Mouse (Mus musculus): ENCODE measurements around the gene Lmo2. TPM values are rescaled to one million over a fixed set of nuclear protein-coding genes. Genes with fewer than 3 reads are reported as not detected.

Lmo2 gene
- polyA plus RNA-seq, 1 experiment from 2014 or later = 35.6 TPM

DNA sequence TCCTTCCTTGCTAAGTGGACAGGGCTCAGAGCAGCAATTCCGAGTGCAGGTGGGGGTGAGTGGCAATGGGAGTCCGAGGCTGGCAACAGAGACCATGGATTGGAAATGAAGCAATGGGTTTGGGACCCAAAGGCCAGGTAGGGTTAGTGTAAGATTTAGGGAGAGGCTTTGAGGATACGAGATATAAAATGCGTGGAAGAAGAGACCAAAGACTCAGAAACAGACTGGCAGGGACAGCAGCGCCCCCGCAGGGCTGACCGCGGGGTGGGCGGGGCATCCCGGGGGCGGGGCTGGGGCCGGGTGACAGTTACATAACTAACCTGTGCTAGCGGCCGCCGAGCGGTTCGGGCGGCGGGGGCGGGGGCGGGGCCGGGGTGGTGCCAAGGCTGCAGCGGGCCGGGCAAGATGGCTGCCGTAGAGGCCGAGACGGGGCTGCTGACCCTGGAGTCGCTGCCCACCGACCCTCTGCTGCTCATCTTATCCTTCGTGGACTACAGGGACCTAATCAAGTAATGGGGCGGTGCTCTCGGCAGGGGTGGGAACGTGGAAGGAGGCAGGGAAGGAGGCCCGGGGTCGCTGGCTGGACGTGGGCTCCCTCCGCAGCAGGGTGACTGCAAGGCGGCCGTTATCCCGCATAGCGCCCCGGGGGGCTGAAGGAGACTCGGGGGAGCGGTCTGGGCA, 69.8 kb downstream of the Lmo2 start, which contains the start of gene Fbxo3:
Gene Fbxo3 (plus strand): TSS at position 264 of the 681 bp plus-strand sequence.
- H3K27ac ChIP-seq (replicated peaks; ENCODE audit: low read depth, low read length) = no peak within 1 kb of the TSS
- peak within 1 kb of the TSS; percentile 99 for H3K4me3 ChIP-seq (ENCODE audit: low read depth, low read length)
- ATAC-seq (ENCODE audit: insufficient number of reproducible peaks, low FRiP score, low TSS enrichment, low read depth) = peak; percentile 94
- H3K9me3 ChIP-seq (ENCODE audit: control insufficient read depth, low read length) = no peaks in the 10 kb centered on the region
- peak; percentile 90 for DNase-seq (ENCODE audit: low spot score)
- no peaks in the 10 kb centered on the region for H3K36me3 ChIP-seq (ENCODE audit: control insufficient read depth, insufficient read depth, low read length)
- H3K27me3 ChIP-seq (ENCODE audit: control insufficient read depth, insufficient read depth, low read length) = no peaks in the 10 kb centered on the region
- peak within 1 kb of the TSS; percentile 57 for H3K4me2 ChIP-seq (ENCODE audit: low read depth, severe bottlenecking)
- H3K9ac ChIP-seq (ENCODE audit: low read length) = peak within 1 kb of the TSS; percentile 95
- WGBS = under 1% methylated on average over 29 of the region's 44 CpGs
- H3K4me1 ChIP-seq (ENCODE audit: control insufficient read depth, insufficient read depth, low read length) = peaks cover 8% of the 10 kb centered on the region; the same call in 1 of the 2 replicates

GRCm38 (mm10) chr2:104028139-104028723, 70.4 kb downstream of the Lmo2 start, which contains the start of gene 4931422A03Rik:
TSS of gene 4931422A03Rik (minus strand) at chr2:104028361.
- Histone ChIP-seq H3K9ac (ENCODE audit: low read length) (peak within 1 kb of the TSS; percentile 95), H3K4me3 (ENCODE audit: low read depth, low read length) (peak within 1 kb of the TSS; percentile 99), H3K4me1 (ENCODE audit: control insufficient read depth, insufficient read depth, low read length) (peaks cover 8% of the 10 kb centered on the region; the same call in 1 of the 2 replicates), H3K36me3 (ENCODE audit: control insufficient read depth, insufficient read depth, low read length) (no peaks in the 10 kb centered on the region), H3K27me3 (ENCODE audit: control insufficient read depth, insufficient read depth, low read length) (no peaks in the 10 kb centered on the region), H3K27ac (replicated peaks; ENCODE audit: low read depth, low read length) (no peak within 1 kb of the TSS), H3K4me2 (ENCODE audit: low read depth, severe bottlenecking) (peak within 1 kb of the TSS; percentile 57), H3K9me3 (ENCODE audit: control insufficient read depth, low read length) (no peaks in the 10 kb centered on the region)
- DNase-seq (ENCODE audit: low spot score) (no peak), ATAC-seq (ENCODE audit: insufficient number of reproducible peaks, low FRiP score, low TSS enrichment, low read depth) (peak; percentile 58; the same call in 1 of the 2 replicates)
- WGBS = 1% methylated on average over 32 of the region's 32 CpGs

DNA sequence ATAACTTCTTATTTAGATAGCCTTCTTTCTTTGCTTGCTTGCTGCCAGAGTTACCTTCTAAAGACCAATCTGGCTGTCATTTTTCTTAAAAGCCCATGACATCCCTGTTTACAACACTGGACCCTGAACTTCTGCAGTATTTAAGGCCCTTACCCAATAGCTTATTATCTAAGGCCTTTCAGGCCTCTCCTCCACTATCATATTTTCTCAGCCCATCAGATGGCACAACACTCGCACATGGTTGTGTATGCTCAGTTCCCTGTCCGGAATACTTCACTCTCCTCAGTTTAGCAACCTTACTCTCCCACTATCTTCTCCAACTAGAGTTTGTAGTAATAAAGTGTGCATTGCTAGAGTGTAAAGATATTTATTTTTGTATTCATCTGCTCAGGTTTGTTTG, 71.3 kb downstream of the Lmo2 start:
- 86% methylated on average over 2 of the region's 2 CpGs for WGBS

DNA sequence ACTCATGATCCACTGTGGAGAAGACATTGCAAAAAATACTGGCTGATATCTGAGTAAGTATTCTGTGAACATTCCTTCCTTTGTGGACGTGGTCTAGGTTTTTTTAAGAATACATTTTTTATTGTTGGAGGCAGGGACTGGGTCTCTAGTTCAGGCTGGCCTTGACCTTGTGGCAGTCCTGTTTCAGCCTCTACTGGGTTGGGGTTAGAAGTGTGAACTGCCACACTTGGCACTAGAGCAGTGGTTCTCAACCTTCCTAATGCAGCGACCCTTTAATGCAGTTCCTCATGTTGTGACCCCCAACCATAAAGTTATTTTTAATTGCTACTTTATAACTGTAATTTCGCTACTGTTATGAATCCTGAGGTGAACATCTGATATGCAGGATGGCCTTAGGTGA, 72.6 kb downstream of the Lmo2 start:
- Histone ChIP-seq H3K4me1 (ENCODE audit: control insufficient read depth, insufficient read depth, low read length) (peaks cover 8% of the 10 kb centered on the region; the same call in 1 of the 2 replicates), H3K27me3 (ENCODE audit: control insufficient read depth, insufficient read depth, low read length) (no peaks in the 10 kb centered on the region), H3K9me3 (ENCODE audit: control insufficient read depth, low read length) (no peaks in the 10 kb centered on the region), H3K27ac (replicated peaks; ENCODE audit: low read depth, low read length) (no peak overlapping the region), H3K9ac (ENCODE audit: low read length) (no peak overlapping the region), H3K36me3 (ENCODE audit: control insufficient read depth, insufficient read depth, low read length) (peaks cover 4% of the 10 kb centered on the region; the same call in 1 of the 2 replicates), H3K4me3 (ENCODE audit: low read depth, low read length) (no peak overlapping the region), H3K4me2 (ENCODE audit: low read depth, severe bottlenecking) (no peak overlapping the region)
- 87% methylated on average over 3 of the region's 3 CpGs for WGBS
- DNase-seq (ENCODE audit: low spot score) (no peak), ATAC-seq (ENCODE audit: insufficient number of reproducible peaks, low FRiP score, low TSS enrichment, low read depth) (no peak)

More for the DNA sequence above, 71.3 kb downstream of the Lmo2 start:
- Histone ChIP-seq H3K4me2 (ENCODE audit: low read depth, severe bottlenecking) (peak overlapping the region; percentile 57; the same call in 1 of the 2 replicates), H3K9me3 (ENCODE audit: control insufficient read depth, low read length) (no peaks in the 10 kb centered on the region), H3K4me1 (ENCODE audit: control insufficient read depth, insufficient read depth, low read length) (peaks cover 8% of the 10 kb centered on the region; the same call in 1 of the 2 replicates), H3K4me3 (ENCODE audit: low read depth, low read length) (no peak overlapping the region), H3K9ac (ENCODE audit: low read length) (0 out of 2 replicates have a peak overlapping the region, but pooled peaks have one; percentile 19), H3K27ac (replicated peaks; ENCODE audit: low read depth, low read length) (no peak overlapping the region), H3K27me3 (ENCODE audit: control insufficient read depth, insufficient read depth, low read length) (no peaks in the 10 kb centered on the region), H3K36me3 (ENCODE audit: control insufficient read depth, insufficient read depth, low read length) (peaks cover 2% of the 10 kb centered on the region; the same call in 1 of the 2 replicates)
- DNase-seq (ENCODE audit: low spot score) (no peak), ATAC-seq (ENCODE audit: insufficient number of reproducible peaks, low FRiP score, low TSS enrichment, low read depth) (no peak)

Other genes with a start within 250 kb of the Lmo2 start
- 29.4 and 31.1 TPM in 2 replicates for gene Nat10, start 196.7 kb upstream of the Lmo2 start, polyA plus RNA-seq (2014; fragmentation: Nextera tagmentation; extraction: Ambion mirVana)
- 602 and 629 TPM in 2 replicates for gene Caprin1, start 160.3 kb upstream of the Lmo2 start, polyA plus RNA-seq (2014; fragmentation: Nextera tagmentation; extraction: Ambion mirVana)
- 53.0 and 54.6 TPM in 2 replicates for gene Fbxo3, start 69.7 kb downstream of the Lmo2 start, polyA plus RNA-seq (2014; fragmentation: Nextera tagmentation; extraction: Ambion mirVana)
- 1.5 and 1.8 TPM in 2 replicates for gene 4931422A03Rik, start 70.4 kb downstream of the Lmo2 start, polyA plus RNA-seq (2014; fragmentation: Nextera tagmentation; extraction: Ambion mirVana)
- not detected in 2 replicates for gene Gm10912, start 107.8 kb downstream of the Lmo2 start, polyA plus RNA-seq (2014; fragmentation: Nextera tagmentation; extraction: Ambion mirVana)
- not detected in 2 replicates for gene Gm10799, start 110.6 kb downstream of the Lmo2 start, polyA plus RNA-seq (2014; fragmentation: Nextera tagmentation; extraction: Ambion mirVana)
- gene Cd59b, start 111.9 kb downstream of the Lmo2 start, polyA plus RNA-seq (2014; fragmentation: Nextera tagmentation; extraction: Ambion mirVana) = 4.9 and 5.7 TPM in 2 replicates
- gene Cd59a, start 137.8 kb downstream of the Lmo2 start, polyA plus RNA-seq (2014; fragmentation: Nextera tagmentation; extraction: Ambion mirVana) = 18.2 and 19.2 TPM in 2 replicates
- not detected in 2 replicates for gene A930018P22Rik, start 164.8 kb downstream of the Lmo2 start, polyA plus RNA-seq (2014; fragmentation: Nextera tagmentation; extraction: Ambion mirVana)

Data from limb, embryonic 11.5 days (tissue).